Mouse (Mus musculus) lung, postnatal 0 days (tissue): ENCODE measurements around the gene Angpt4.
A peak's percentile ranks its signal among the peaks of the same experiment; 100 is the strongest.

Experiments
- CTCF ChIP-seq: IDR thresholded peaks from 2 replicates; pipeline ENCODE4 v1.5.1; 2016; ENCODE audit warnings: antibody characterized with exemption, mild to moderate bottlenecking
- EP300 ChIP-seq: IDR thresholded peaks from 2 replicates; pipeline ENCODE4 v1.6.1; 2016; ENCODE audit warnings: antibody characterized with exemption, mild to moderate bottlenecking, control low read depth

GRCm38 (mm10) chr2:151866487-151866886, 44.5 kb upstream of the Angpt4 start:
- peak; percentile 76 for TF ChIP-seq CTCF
- no peak for TF ChIP-seq EP300
